17 mouse cellular contexts compared by ENCODE assay signal in the genomic region with DNA sequence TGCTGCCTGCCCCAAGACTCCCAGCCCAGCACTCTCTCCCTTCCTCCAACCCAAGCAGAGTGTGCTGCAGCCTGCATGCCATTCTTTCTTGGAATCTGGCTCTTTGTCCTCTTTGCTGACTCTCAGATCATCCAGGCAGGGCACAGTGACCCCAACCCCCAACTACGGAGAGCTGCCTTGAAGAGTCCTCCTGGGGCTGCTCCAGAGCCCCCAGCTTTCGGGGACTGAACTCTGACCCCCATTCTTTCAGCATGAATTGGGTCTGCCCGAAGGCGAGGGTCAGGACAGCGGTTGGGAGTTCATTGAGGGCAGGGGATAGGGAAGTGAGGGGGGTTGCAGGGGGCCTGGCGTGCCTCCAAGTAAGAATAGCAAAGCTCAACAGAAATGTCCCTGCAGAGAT. TPM values are rescaled to one million over a fixed set of nuclear protein-coding genes. Genes with fewer than 3 reads are reported as not detected.
DNase-seq lines count a peak whose midpoint lies in the region; ATAC-seq lines count a peak whose summit lies in the region.
"Had no signal": no experiment of that assay in that cellular context is flagged by ENCODE, and none has a peak within 500 bp of the region (broad histone marks: within the 10 kb centered on the region; RNA-seq: fewer than 3 reads in every experiment).

No protein-coding gene starts in this region.

- 10% methylated on average over 6 of the region's 6 CpGs for WGBS in forebrain, embryonic 10.5 days
- WGBS in forebrain, embryonic 13.5 days, result 7% methylated on average over 6 of the region's 6 CpGs
- 9% methylated on average over 6 of the region's 6 CpGs for WGBS in midbrain, embryonic 10.5 days
- WGBS in midbrain, embryonic 15.5 days, result 6% methylated on average over 6 of the region's 6 CpGs

- H3K27ac ChIP-seq in forebrain, embryonic 10.5 days, result peak overlapping the region; percentile 84
- H3K27ac ChIP-seq in forebrain, embryonic 13.5 days, result no peak overlapping the region
- H3K27ac ChIP-seq in midbrain, embryonic 10.5 days (replicated peaks), result peak overlapping the region; percentile 84
- H3K27ac ChIP-seq in midbrain, embryonic 15.5 days, result no peak overlapping the region
- H3K27ac ChIP-seq: forebrain, embryonic 15.5 days; gastrocnemius, adult 2 months; hindbrain, embryonic 15.5 days; limb, embryonic 15.5 days had no signal

- DNase-seq in forebrain, embryonic 10.5 days (ENCODE audit: extremely low spot score, low spot score), result no peak
- peak; percentile 75 for DNase-seq in midbrain, embryonic 10.5 days (ENCODE audit: low spot score)
- peak; percentile 26 for DNase-seq in kidney, adult 9 months
- peak; percentile 61 for DNase-seq in retina, postnatal 1 day
- DNase-seq in adrenal gland, adult 8-10 months, result no peak
- DNase-seq in natural killer cell, adult 2 months (ENCODE audit: low spot score in 2 of 2), result no peak
- DNase-seq: cerebellum, adult 8-10 months; gastrocnemius, adult 2 months; lung, adult 2 months; thymus, postnatal 25 days had no signal

- ATAC-seq in forebrain, embryonic 13.5 days, result no peak
- no peak for ATAC-seq in midbrain, embryonic 15.5 days (replicated peaks)
- ATAC-seq: forebrain, embryonic 15.5 days; Patski had no signal

- no peak overlapping the region for H3K9ac ChIP-seq in forebrain, embryonic 13.5 days
- H3K9ac ChIP-seq in midbrain, embryonic 15.5 days, result no peak overlapping the region
- H3K9ac ChIP-seq: forebrain, embryonic 15.5 days; hindbrain, embryonic 15.5 days; limb, embryonic 15.5 days had no signal

- peaks cover 39% of the 10 kb centered on the region for H3K27me3 ChIP-seq in forebrain, embryonic 10.5 days (ENCODE audit: poor library complexity, severe bottlenecking)
- H3K27me3 ChIP-seq in forebrain, embryonic 13.5 days, result peaks cover 29% of the 10 kb centered on the region
- peaks cover 33% of the 10 kb centered on the region for H3K27me3 ChIP-seq in midbrain, embryonic 10.5 days (ENCODE audit: low read depth, poor library complexity, severe bottlenecking)
- H3K27me3 ChIP-seq in midbrain, embryonic 15.5 days (replicated peaks), result peaks cover 23% of the 10 kb centered on the region

- no peaks in the 10 kb centered on the region for H3K9me3 ChIP-seq in forebrain, embryonic 10.5 days
- no peaks in the 10 kb centered on the region for H3K9me3 ChIP-seq in forebrain, embryonic 13.5 days (replicated peaks)
- H3K9me3 ChIP-seq in midbrain, embryonic 10.5 days (replicated peaks), result no peaks in the 10 kb centered on the region
- no peaks in the 10 kb centered on the region for H3K9me3 ChIP-seq in midbrain, embryonic 15.5 days
- H3K9me3 ChIP-seq: forebrain, embryonic 15.5 days; hindbrain, embryonic 15.5 days; limb, embryonic 15.5 days had no signal

- H3K4me1 ChIP-seq in forebrain, embryonic 10.5 days, result peaks cover 29% of the 10 kb centered on the region
- peaks cover 12% of the 10 kb centered on the region for H3K4me1 ChIP-seq in forebrain, embryonic 13.5 days
- peaks cover 34% of the 10 kb centered on the region for H3K4me1 ChIP-seq in midbrain, embryonic 10.5 days
- peaks cover 5% of the 10 kb centered on the region for H3K4me1 ChIP-seq in midbrain, embryonic 15.5 days

- H3K4me2 ChIP-seq in forebrain, embryonic 13.5 days, result no peak overlapping the region
- no peak overlapping the region for H3K4me2 ChIP-seq in midbrain, embryonic 15.5 days
- H3K4me2 ChIP-seq: forebrain, embryonic 15.5 days; hindbrain, embryonic 15.5 days; limb, embryonic 15.5 days had no signal

- peak overlapping the region; percentile 16; the same call in 1 of the 2 replicates for H3K4me3 ChIP-seq in forebrain, embryonic 10.5 days
- no peak overlapping the region for H3K4me3 ChIP-seq in forebrain, embryonic 13.5 days
- peak overlapping the region; percentile 18; the same call in 1 of the 2 replicates for H3K4me3 ChIP-seq in midbrain, embryonic 10.5 days
- no peak overlapping the region for H3K4me3 ChIP-seq in midbrain, embryonic 15.5 days
- H3K4me3 ChIP-seq: forebrain, embryonic 15.5 days; gastrocnemius, adult 2 months; hindbrain, embryonic 15.5 days; limb, embryonic 15.5 days had no signal

- no peaks in the 10 kb centered on the region for H3K36me3 ChIP-seq in forebrain, embryonic 10.5 days (replicated peaks)
- no peaks in the 10 kb centered on the region for H3K36me3 ChIP-seq in forebrain, embryonic 13.5 days (ENCODE audit: poor library complexity, severe bottlenecking)
- H3K36me3 ChIP-seq in midbrain, embryonic 10.5 days, result no peaks in the 10 kb centered on the region
- H3K36me3 ChIP-seq in midbrain, embryonic 15.5 days (replicated peaks), result no peaks in the 10 kb centered on the region
- H3K36me3 ChIP-seq: forebrain, embryonic 15.5 days; hindbrain, embryonic 15.5 days; limb, embryonic 15.5 days had no signal

RNA-seq across cellular contexts. Expression of a gene that starts 5.0 kb away (rescaled TPM):
- polyA plus RNA-seq in forebrain, embryonic 10.5 days (2016; fragmentation: Nextera tagmentation; extraction: Ambion mirVana), result 1,057 and 1,193 TPM in 2 replicates
- 34.3 and 44.4 TPM in 2 replicates for polyA plus RNA-seq in forebrain, embryonic 13.5 days (2015; fragmentation: Nextera tagmentation; extraction: Ambion mirVana)
- polyA plus RNA-seq in midbrain, embryonic 10.5 days (2016; fragmentation: Nextera tagmentation; extraction: Ambion mirVana), result 1,146 and 1,287 TPM in 2 replicates
- polyA plus RNA-seq in midbrain, embryonic 15.5 days (2015; fragmentation: Nextera tagmentation; extraction: Ambion mirVana), result 22.4 and 25.1 TPM in 2 replicates
- 10 to 100 TPM; 11.0 to 25.5 (median 15.2) TPM for total RNA-seq in adrenal gland, adult 8-10 months (2022)
- total RNA-seq: megakaryocyte-erythroid progenitor cell, adult 5-6 weeks had no signal
- polyA plus RNA-seq: Patski had no signal

RNA-seq across cellular contexts. Expression of a gene that starts 25.3 kb away (rescaled TPM):
- 183 and 188 TPM in 2 replicates for polyA plus RNA-seq in forebrain, embryonic 10.5 days (2016; fragmentation: Nextera tagmentation; extraction: Ambion mirVana)
- polyA plus RNA-seq in forebrain, embryonic 13.5 days (2015; fragmentation: Nextera tagmentation; extraction: Ambion mirVana), result 149 and 151 TPM in 2 replicates
- 168 and 188 TPM in 2 replicates for polyA plus RNA-seq in midbrain, embryonic 10.5 days (2016; fragmentation: Nextera tagmentation; extraction: Ambion mirVana)
- 89.8 and 95.0 TPM in 2 replicates for polyA plus RNA-seq in midbrain, embryonic 15.5 days (2015; fragmentation: Nextera tagmentation; extraction: Ambion mirVana)
- total RNA-seq in adrenal gland, adult 8-10 months (2022), result 10 to 100 TPM; 65.7 to 74.8 (median 70.1) TPM

Comparison
In these comparisons a context has a peak if more than half of its experiments do, and no peak if none do; other contexts are left out.
1. H3K27ac ChIP-seq: peak in forebrain, embryonic 10.5 days (single experiment) and midbrain, embryonic 10.5 days (single experiment); none in forebrain, embryonic 13.5 days (single experiment) and midbrain, embryonic 15.5 days (single experiment).
2. H3K4me3 ChIP-seq: peak in forebrain, embryonic 10.5 days (single experiment) and midbrain, embryonic 10.5 days (single experiment); none in forebrain, embryonic 13.5 days (single experiment) and midbrain, embryonic 15.5 days (single experiment).
3. RNA of a gene that starts 5.0 kb away (polyA plus RNA-seq): 1,146 to 1,287 TPM in midbrain, embryonic 10.5 days and 1,057 to 1,193 TPM in forebrain, embryonic 10.5 days; 34.3 to 44.4 TPM in forebrain, embryonic 13.5 days and 22.4 to 25.1 TPM in midbrain, embryonic 15.5 days; every median in the first group is over 10 times any median in the second.
4. DNase-seq: peak in midbrain, embryonic 10.5 days (single experiment), kidney, adult 9 months (single experiment) and retina, postnatal 1 day (single experiment); none in forebrain, embryonic 10.5 days (single experiment), adrenal gland, adult 8-10 months (single experiment) and natural killer cell, adult 2 months (0 of 2).